Mouse (Mus musculus) ES-CJ7 (cell line): ENCODE results near the gene Ehf.
A peak's percentile ranks its signal among the peaks of the same experiment; 100 is the strongest.

Source experiments
- DNase-seq: peaks from one replicate; pipeline ENCODE4 v3.0.0; 2011; ENCODE audit warnings: low read depth, low spot score

Gene Ehf

DNA sequence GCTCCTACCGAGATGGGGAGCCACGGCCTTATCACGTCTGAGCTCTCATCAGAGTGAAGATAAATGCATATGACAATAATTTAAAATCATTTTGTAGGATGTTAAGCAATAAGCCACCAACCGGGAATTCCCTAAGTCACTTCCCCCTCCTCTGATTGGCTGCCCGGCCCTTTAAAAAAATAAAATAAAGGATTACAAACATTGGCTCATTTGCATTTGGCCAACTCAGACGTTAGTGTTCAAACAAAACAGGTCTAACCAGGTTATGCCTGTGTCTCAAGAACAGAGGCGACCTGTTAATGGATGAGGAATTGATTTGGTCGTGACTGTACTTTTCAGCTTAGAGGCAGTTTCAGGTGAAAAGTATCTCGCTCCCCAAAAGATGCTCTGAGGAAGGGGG, at the start of gene Ehf:
Gene Ehf (minus strand): TSS at position 147 of the 400 bp plus-strand sequence.
- DNase-seq = no peak

DNA sequence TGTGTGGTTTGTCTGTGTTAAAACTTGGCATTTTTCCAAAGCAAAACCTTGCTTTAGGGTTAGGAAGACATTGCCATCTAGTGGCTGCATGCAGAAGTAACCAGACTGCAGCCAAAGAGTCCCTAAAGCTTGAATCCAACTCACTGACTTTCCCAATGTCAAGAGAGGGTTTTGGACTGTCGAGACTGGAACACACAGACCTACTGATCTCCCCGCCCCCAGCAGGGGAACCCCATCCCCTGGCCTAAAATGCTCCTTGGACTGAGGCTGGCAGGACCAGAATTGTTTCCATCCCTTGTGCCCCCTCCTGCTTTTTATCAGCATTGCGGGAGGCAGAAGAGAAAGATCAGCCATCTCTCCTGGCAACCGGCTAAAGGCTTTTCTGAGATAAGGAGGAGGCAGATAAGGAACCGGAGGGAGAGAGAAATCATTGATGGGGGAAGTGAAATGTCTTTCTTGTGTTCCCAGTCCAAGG, 44.4 kb upstream of the Ehf start:
- peak; percentile 75 for DNase-seq

DNA sequence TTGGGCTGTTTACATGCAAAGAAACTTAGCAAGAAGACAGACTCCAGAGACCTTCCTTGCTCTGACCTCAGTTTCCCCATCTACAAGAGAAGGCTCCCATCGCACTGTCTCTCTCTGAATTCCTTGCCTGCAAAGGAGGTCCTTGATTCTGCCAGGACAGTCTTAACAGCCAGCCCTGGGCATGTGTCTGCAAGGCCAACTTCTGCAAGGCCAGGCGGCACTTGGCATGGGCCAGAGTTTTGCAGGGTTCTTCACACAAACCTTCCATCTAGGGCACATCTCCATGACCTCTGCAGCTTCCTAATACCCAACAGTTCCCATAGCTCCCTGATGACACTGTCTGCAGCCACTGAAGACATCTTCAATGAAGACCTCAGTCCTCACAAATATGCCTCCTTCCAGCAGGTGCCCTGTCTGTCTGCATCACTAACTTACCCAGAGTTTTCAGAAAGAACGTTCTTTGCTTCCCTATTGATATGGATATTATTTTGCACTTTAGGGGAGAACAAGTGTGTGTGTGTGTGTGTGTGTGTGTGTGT, 43.7 kb upstream of the Ehf start:
- DNase-seq = no peak

DNA sequence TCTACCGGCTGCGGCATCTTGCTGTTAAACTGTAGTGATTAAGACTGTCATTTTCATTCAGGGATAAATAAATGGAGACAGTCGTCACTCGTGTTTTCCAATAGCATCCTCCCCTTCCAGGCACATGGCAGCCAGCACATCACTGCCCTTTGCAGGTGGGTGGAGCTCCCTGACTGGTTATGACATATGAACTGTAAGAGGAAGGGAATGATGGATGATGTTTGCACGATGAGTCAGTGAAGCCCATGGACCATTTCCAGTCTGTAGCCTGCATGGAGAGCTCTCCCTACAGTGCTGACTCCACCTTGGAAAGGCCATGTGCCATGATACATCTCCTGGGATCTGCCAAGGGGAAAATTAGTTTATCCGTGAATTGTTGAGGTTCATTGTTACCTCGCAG, 40.5 kb upstream of the Ehf start:
- DNase-seq = no peak

DNA sequence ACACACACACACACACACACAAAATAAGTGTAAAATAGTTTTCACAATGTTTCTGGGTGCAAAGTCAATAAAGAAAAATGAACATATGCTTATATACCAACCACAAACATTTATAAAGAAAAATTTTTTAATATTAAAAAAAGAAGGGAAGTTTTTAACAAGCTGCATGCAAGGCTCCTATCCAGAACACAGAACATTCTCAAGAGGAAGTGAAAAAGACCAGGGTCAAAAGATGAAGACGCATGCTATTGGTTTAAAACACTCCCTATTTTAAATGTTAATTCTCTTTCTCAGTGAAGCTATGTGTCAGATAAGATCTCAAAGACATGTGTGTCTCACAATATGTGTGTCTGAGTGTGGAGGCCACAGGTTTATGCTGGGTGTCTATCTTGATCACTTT, 39.0 kb upstream of the Ehf start:
- no peak for DNase-seq

DNA sequence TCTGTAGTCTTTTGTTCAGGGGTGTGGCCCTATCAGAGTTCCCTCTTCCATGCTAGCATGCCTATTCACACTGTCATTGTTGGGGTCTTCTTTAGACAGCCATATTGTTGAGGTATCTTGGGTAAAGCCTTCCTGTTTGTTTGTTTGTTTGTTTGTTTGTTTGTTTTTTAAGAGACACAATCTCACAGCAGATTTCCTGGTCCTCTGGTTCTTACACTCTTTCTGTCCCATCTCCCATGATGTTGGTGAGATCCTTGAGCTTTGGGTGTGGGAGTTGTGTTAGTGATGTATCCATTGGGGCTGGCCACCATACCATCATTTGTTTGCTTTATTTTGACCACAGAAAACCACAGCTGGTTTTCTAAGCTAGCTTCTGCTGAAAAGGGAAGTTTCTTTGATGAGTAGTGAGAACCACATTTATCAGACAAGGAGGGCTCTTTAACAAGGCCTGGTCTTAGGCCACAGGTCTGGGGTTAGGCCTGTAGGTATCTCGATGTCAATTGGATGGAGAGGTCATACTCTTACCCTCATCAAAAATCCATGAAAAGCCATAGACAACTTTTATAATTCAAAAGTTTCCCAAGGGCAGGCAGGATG, 38.4 kb upstream of the Ehf start:
- no peak for DNase-seq

DNA sequence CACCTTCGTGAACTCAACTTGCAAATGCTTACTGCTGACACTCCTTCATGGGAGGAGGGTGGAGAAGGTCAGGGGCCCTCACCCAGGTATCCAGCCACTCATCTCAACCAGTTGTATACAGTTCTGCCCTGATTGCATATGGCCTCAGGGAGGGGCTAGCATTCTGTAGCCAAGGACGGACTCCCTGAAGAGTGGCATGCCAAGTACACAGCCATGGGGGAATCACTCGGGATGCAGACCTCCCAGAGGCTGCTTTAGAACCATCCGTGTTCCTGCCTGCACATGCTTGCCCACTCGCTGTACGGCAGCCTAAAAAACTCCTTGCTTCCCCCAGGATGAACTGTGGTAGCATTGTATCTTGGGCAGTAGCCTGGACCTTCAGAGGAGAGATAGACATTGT, 35.6 kb upstream of the Ehf start:
- DNase-seq = no peak

DNA sequence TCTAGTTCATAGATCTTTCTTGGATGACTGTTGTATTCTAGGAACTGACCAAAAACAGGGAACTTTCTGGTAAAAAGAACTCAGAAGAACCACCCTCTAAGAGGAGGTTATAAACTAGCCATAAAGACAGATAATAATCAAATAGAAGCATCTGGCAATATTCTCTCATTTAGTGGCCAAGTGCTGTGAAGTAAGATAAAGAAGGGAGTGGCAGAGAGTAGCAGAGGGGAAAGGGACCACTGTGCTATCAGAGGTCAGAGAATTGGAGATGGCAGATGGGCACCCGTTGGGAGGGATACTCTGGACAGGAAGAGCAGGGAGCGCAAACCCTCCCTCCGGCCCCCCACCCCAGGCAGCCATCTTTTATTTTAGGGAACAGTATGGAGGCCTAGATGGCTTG, 34.3 kb upstream of the Ehf start:
- no peak for DNase-seq

DNA sequence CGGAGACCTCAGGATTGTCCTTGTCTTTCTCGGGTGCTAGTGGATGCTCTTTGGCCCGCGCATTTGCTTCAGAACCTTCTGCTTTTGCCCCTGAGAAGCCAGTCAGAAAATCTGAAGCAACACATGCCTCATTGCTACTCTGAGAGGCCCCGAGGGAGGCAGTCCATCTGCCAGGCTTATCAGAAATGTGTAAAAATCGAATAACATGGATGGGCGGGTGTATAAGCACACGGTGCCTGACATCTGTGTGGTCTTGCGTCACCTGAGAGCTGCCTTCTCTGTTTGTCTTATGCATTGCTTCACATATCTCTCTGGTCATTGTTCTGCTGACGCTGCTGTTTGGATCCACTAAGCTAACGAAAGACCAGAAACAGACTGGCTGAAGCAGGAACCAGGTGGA, 33.5 kb upstream of the Ehf start:
- DNase-seq = no peak

DNA sequence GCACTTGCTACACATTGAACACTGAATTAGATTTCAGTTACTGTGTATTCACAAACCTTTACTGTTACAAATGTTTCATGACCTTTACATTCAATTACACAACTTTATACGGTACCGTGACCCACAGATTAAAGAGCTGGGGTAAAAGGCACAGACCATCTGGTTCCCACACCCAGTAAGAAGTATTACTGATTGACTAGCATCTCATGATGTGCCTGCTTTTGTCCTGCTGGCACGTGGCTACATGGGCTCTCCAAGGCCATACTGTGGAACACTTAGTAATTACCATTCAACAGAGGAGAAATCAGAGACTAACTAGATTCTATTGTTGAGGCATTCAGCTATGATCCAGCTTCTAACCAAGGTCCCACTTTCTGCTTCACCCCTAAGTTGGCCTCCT, 32.9 kb upstream of the Ehf start:
- DNase-seq = no peak

DNA sequence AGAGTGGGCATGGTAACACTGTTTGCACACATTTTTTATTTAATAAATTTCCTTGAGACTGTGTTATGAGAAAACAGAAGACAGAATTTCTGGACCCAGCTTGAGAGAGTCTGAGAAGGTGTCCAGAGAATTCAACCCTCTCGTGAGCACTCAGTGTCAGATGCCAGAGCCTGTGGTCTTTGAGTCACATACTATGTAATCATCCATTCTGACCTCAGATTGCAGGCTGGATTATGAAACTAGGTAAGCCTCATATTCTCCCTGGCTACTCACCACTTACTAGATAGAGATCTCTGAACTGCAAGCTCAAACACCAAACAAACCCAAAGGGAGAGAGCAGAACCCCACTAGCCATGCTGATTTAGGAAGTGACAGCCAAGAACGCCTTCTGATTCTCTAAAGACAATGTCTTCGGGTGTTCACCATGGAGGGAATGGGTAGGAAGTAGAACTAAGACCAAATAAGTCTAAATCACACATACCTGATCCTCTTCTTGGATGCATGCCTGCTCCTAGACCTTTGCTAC, 28.7 kb upstream of the Ehf start:
- DNase-seq = no peak

DNA sequence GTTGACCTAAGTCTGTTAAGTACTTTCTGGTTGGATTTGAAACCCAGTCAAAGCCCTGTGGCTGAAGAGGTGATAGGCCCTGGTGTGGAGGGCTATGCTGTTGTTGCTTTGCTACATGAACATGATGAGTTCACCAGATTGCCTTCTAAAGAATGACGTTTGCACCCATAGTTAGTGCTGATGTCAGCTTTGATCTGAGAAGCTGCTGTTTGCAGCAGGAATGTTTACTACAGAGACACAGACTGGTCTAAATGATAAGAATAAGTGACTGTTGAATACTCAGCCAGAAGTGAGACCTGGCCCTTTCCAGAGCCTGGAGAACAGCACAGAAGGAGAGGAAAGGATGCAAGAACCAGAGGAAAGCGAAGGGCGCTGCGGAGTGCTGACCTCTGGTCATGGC, 25.7 kb upstream of the Ehf start:
- no peak for DNase-seq

DNA sequence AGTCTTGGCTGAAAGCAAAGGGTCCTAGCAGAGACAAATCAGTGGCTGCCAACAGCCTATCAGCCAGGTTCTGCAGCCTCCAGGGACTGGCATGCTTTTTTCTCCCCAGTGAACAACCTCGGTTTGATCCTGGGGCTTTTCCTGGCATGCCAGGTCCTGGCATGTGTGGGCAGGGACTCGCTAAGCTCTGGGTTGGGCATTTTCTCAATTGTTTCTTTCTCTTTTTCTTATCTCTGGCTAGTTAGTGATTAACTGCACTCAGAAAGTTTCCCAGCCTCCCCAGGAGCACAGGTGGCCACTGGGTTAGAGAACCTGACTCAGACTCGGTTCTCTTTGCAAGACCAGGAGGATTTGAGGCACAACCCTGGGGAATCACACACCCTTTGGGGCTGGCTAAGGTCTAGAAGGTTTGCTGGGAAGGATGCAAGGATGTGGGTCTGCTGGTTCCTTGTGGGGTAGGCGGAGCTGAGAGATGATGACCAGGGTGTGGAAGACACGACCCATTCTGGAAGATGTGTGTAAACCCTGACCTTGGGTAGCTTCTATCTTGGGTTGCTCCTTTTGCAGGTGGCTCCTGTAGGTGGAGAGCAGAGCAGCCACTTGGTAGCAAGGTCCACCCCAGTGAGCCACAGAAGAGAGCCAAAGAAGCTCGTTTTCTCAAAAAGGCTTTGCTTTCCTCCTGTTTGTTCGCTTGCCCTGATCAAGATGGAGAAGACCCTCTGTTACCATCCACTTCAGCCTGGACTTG, 22.4 kb upstream of the Ehf start:
- DNase-seq = no peak

DNA sequence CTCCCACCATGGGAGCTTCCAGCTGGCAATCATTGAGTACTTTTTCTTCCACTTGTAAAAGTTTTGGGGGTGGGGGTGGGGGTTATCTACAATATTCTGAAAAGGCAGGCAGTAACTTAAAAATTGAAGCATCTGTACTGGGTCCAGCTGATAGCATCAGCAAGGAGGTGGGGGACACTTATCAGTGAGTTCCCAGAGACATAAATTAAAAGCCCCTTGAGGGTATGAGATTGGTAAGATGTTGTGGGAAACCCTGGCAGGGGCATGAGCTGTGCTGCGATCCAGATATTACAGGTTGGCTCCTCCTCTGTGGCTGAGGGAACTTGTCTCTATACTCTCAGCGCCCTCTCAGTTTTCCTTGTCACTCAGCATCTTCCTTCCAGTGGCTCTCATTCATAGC, 21.2 kb upstream of the Ehf start:
- DNase-seq = no peak

DNA sequence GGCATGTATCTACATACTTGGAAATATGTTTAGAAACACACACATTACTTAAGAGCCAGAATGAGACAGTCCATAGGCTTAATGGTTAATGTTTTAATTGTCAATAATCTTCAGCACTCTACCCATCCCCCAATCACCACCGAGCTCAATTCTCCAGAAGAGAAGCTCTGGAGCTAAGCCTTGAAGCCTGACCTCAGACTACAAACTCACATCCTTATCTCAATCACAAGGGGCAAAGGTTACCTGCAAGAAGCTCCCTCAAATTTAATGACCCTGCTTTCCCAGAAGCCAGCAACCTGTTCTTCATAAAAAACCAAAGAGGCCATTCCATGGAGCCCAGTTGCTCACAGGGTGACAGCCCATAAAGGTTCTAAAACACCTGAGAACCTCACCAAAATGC, 19.1 kb upstream of the Ehf start:
- DNase-seq = no peak

DNA sequence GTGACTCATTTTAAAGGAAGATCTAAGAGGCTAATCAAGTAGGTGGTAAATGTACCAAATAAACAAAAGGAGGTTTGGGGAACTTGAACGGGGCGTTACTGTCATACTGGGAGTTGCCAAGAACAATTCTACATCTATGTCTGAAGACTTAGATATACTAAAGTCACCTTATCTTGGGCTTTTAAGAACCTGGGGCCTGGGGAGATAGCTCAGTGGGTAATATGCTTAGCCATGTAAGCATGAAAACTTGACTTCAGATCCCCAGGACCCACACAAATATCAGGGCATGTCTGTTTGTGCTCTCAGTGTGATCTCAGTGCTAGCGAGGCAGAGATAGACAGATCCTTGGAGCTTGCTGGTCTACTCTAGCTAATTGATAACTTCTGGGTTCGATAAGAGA, 18.6 kb upstream of the Ehf start:
- no peak for DNase-seq

DNA sequence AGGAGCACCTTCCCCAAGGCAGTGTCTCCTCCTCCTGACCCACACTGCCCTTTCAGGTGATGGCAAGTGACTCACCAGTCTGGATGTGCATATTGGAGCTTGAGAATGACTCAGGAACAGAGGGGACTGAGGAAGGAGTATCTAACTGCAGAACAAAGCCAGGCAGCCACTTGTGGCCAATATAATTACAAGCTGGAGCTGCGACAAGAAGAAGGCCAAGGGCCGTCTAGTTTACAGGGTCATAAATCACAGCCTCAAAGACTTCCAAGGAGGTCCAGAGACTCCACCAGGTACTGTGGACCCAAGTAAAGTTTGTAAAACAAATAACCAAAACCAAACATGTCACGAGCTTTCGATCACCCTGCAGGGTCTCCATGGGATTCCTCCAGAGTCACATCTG, 10.9 kb upstream of the Ehf start:
- DNase-seq = no peak

DNA sequence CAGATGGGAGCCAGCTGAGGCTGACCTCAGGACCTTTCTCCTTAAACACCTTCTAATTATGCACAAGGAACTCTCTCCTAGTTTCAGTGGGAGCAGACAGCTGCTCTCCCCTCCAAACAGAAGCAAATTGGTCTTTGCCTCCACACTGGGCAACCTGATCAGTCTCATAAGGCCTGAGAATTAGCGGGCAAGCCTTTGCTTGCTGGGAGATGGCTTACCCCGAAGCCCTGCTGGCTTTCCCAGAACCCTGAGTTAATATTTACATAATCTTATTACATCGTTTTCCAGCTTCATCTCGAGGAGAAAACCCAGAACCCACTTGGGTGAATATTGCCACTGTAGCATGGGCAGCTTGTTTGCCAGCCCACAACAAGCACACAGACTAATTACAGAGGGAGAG, 9.6 kb upstream of the Ehf start:
- DNase-seq = no peak

DNA sequence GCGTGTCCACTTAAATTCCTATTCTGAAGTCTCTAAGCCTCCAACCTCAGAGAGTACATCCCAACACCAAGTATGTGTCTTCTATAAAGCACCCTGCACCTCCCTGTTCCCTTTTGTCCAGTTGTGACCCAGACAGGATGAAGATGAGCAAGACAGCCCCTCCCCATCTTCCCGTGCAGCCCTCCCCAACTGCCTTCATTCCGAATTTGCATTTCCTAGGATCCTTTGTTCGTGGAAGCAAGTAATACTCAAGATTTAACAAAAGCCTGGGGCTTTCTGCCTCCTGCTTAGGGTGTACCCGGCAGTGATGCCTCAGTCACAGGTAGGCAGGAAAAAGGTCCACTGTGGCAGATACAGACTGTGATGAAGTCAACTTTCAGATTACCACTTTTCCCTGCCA, 7.6 kb upstream of the Ehf start:
- peak; percentile 84 for DNase-seq

DNA sequence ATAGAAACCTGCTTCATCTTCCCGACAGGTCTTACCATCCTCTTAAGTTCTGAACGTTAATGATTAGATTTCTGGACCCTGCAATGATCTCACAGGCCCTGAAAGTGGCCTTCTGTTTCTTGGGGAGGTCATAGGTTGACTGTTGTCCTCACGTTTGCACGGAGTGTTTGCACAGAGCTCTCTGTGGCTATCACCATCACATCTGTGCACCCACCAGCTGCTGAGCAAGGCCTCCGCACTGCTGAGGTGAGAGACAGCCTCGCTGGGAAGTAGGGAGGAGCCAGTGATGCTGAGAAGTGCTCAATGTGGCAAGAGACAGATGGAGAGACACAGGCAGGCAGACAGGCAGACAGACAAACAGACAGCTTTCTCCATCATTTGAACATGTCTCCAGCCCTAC, 3.6 kb upstream of the Ehf start:
- no peak for DNase-seq

DNA sequence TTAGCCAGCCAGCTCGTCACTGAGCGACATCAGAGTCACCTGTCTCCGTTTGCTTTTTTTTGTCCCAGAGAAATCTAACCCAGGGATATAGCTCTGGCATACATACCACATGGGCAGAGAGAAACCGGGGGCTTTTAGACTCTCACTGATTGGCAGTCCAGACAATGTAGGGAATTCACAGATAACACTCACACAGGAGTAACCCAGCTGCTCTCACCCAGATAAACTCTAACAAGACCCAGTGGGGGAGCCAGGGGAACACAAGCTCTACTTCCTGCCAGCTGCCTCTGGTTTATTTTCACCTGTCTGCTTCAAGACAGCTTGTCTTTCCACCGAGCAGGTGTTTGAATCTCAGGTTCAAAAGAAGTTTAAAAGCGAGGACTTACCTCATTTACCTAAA, 409 bp downstream of the Ehf start:
- DNase-seq = no peak

DNA sequence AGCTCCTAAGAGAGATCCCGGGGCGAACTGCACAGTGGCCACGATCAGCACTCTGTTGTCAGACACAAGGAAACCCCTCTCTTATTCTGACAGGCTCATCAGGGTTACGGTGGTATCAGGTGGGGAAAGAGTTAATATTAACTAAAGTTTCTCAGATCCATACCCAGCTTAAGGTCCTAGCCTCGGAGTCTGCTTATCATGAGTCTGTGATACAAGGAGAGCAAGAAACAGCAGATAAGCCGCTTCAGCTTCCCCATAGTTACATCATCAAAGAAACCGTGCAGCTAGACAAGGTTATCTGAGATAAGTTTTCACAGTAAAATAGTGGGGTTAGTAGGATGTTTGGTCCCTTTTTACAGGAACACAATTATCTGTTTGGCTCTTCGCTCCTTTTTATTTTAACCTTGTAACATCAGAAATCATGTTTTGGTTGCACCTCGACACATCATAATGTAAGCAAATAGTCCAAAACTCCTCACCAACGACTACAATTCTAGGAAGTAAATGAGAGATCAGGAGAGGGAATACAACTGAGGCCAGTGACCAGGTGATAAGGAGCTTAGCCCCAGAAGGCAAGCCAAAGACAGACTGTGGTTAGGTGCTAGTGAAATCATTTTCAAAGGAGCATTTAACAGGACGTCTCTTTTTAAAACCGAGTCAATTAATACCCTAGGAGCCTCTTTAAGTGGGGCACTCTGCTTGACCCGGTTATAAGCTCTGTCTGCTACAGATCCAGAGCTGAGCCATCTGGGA, 4.2 kb downstream of the Ehf start:
- DNase-seq = no peak
